Mouse (Mus musculus) stomach, postnatal 0 days (tissue): ENCODE results near the gene Ube2o.

Experiments
- CTCF ChIP-seq: IDR thresholded peaks from 2 replicates; pipeline ENCODE4 v1.5.1; 2016; ENCODE audit warnings: antibody characterized with exemption, low read depth, mild to moderate bottlenecking, moderate library complexity
- EP300 ChIP-seq: optimal IDR thresholded peaks from 2 replicates; pipeline ENCODE3; 2016; ENCODE audit warnings: antibody characterized with exemption

DNA sequence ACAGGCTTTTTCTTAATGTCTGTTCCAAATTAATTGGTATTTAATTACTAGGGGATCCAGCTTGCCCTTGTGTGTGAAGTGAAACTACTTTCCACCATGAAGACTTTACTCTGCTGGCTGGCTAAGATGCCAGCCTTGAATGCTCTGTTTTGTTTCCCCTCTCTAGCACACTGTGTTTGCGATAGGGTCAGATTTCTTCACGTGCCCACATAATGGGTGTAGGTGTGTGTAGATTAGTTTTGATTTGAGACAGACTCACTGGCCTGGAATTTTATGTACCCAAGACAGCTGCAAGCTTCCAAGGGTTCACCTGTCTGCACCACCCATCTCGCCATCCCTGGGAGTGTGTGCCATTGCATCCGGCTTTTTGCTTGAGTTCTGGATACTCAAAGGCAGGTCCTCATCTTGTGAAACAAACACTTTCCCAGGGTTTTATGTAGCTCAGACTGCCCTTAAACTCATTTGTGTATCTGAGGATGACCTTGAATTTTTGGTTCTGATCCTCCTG, 67.7 kb downstream of the Ube2o start:
- TF ChIP-seq CTCF = no peak
- TF ChIP-seq EP300 = no peak
